Mouse (Mus musculus) embryonic facial prominence, embryonic 13.5 days (tissue): ENCODE measurements at regions not wholly inside any gene's neighbourhood (a gene's known extent, or its start where the extent isn't known, plus 50 kb on each side); places are given as distances from the start of the nearest gene placed in this dataset.

Source experiments
- ATAC-seq: fragments of 200-750 bp; cut with Nextera tagmentation; 2 replicates; pipeline ENCODE4 v1.8.0; 2017; ENCODE audit warnings: low read depth; ENCODE audit not compliant: insufficient number of reproducible peaks, insufficient read depth, low FRiP score, low TSS enrichment
- H3K27ac ChIP-seq: fragments of 300-500 bp; sonication (generic); 2 replicates; pipeline ENCODE4 v1.5.1; 2015; ENCODE audit warnings: moderate library complexity, mild to moderate bottlenecking, inconsistent platforms
- H3K27me3 ChIP-seq: fragments of 300-500 bp; sonication (generic); 2 replicates; pipeline ENCODE4 v1.6.1; 2015; ENCODE audit warnings: mild to moderate bottlenecking, inconsistent platforms
- H3K36me3 ChIP-seq: fragments of 300-500 bp; sonication (generic); 2 replicates; pipeline ENCODE4 v1.6.1; 2015; ENCODE audit warnings: mild to moderate bottlenecking, inconsistent platforms
- H3K4me1 ChIP-seq: fragments of 300-500 bp; sonication (generic); 2 replicates; pipeline ENCODE4 v1.6.1; 2015; ENCODE audit warnings: inconsistent platforms
- H3K4me2 ChIP-seq: fragments of 300-500 bp; sonication (generic); 2 replicates; pipeline ENCODE4 v1.6.1; 2015; ENCODE audit warnings: moderate library complexity, mild to moderate bottlenecking, inconsistent platforms
- H3K4me3 ChIP-seq: fragments of 300-500 bp; sonication (generic); 2 replicates; pipeline ENCODE4 v1.5.1; 2015; ENCODE audit warnings: mild to moderate bottlenecking, inconsistent platforms
- H3K9ac ChIP-seq: fragments of 300-500 bp; sonication (generic); 2 replicates; pipeline ENCODE4 v1.6.1; 2015; ENCODE audit warnings: mild to moderate bottlenecking, inconsistent platforms
- H3K9me3 ChIP-seq: fragments of 300-500 bp; sonication (generic); 2 replicates; pipeline ENCODE4 v1.6.1; 2016; ENCODE audit warnings: inconsistent platforms
- WGBS: fragments of 180-500 bp; shearing (Covaris S2); methylation state at CpG from one replicate; pipeline ENCODE4 v1.1.7; 2015; ENCODE audit warnings: mixed read lengths; 5-methylcytosine and 5-hydroxymethylcytosine counted together

DNA sequence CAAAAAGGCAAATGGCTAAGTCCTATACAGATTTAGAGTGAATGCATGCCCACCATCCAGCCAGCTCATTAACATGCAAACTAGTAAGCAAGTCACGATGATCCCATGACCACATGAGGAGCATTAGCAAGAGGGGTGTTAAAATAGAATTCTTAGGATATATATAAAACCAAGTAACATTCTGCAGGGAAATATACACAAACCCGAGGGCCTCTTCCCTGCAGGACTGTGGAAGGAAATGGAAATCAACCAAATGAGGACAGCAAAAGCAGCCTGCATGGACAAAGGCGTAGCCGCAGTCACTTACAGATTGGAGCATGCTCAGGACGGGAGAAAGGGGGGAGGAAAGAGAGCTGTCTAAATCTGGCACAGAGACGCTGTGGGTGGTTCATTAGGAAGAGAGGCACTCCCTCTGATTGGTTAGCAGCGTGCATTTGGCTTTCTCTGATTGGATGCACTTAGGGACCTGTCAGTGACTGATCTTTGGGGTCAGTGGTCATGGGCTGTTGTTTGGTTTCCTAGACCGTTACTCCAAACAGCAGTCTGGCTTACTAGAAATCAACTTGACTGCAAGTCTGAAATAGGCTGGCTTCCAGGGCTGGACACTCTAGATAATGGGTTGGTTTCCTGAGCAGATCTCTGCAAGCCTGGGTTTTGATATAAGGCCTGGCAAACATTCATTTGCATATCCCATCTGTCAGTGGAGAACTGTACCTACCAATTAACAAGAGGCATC is 200.9 kb upstream of the Gadl1 start:
- 47% methylated on average over 8 of the region's 8 CpGs for WGBS
- ATAC-seq: no peak

DNA sequence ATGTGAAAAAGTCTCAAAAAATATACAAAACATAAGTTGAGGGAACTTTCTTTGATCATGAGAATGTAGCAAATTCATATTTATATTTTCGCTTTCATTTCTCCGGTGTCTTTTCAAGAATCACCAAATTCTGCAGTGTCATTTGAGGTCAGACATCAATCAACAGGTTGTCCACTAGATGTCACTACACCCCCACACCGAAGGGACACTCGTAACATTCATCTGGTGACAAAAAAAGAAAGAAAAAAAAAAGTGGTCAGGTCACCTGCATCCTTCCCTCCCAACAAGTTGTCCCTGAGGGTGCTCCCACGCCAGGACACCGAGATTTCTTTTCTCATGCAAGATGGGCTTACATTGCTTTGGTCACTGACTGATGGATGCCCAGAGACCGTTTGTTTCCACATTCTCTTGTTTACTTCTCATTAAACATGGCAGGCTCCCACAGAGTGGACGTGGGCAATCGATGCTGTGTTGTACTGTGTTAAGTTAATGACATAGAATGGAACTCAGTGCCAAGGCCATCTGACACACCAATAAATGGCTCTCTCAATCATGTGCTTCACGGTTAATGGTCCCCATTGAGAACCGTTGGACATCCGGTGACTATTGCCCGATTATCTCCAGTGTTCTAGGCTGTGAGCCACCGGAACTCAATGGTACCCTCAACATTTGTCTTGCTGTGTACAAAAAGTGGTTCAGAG is 199.1 kb upstream of the Gadl1 start:
- H3K27ac ChIP-seq: no peak overlapping the region
- H3K9ac ChIP-seq: no peak overlapping the region
- WGBS: 79% methylated on average over 14 of the region's 14 CpGs
- no peaks in the 10 kb centered on the region for H3K4me1 ChIP-seq
- no peaks in the 10 kb centered on the region for H3K9me3 ChIP-seq
- H3K27me3 ChIP-seq: no peaks in the 10 kb centered on the region
- no peak for ATAC-seq
- no peaks in the 10 kb centered on the region for H3K36me3 ChIP-seq
- H3K4me2 ChIP-seq: no peak overlapping the region
- no peak overlapping the region for H3K4me3 ChIP-seq

More for the DNA sequence above, 200.9 kb upstream of the Gadl1 start:
- H3K4me1 ChIP-seq: no peaks in the 10 kb centered on the region
- no peak overlapping the region for H3K27ac ChIP-seq
- H3K9me3 ChIP-seq: no peaks in the 10 kb centered on the region
- H3K4me2 ChIP-seq: no peak overlapping the region
- no peak overlapping the region for H3K4me3 ChIP-seq
- no peaks in the 10 kb centered on the region for H3K36me3 ChIP-seq
- no peaks in the 10 kb centered on the region for H3K27me3 ChIP-seq
- no peak overlapping the region for H3K9ac ChIP-seq

DNA sequence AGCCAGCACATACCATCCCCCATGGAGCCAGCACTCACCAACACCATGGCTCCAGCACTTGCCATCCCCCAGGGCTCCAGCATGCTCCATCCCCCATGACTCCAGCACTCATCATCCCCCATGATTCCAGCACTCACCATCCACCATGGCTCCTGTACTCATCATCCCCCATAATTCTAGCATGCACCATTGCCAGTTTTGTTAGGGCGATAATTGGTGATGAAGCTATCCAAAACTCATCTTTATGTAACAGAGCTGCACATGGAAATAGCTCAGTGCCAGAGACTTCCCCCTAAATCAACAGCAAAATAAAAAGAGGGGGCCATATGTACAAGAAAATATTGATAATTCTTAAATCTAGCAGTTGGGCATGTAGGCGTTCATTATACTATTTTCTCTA is 188.9 kb upstream of the Gadl1 start:
- Histone ChIP-seq H3K4me2 (no peak overlapping the region), H3K9ac (no peak overlapping the region), H3K27me3 (no peaks in the 10 kb centered on the region), H3K9me3 (peaks cover 4% of the 10 kb centered on the region; the same call in 1 of the 2 replicates), H3K4me1 (no peaks in the 10 kb centered on the region), H3K36me3 (no peaks in the 10 kb centered on the region), H3K4me3 (no peak overlapping the region), H3K27ac (no peak overlapping the region)
- no peak for ATAC-seq
- 91% methylated on average over 2 of the region's 2 CpGs for WGBS

DNA sequence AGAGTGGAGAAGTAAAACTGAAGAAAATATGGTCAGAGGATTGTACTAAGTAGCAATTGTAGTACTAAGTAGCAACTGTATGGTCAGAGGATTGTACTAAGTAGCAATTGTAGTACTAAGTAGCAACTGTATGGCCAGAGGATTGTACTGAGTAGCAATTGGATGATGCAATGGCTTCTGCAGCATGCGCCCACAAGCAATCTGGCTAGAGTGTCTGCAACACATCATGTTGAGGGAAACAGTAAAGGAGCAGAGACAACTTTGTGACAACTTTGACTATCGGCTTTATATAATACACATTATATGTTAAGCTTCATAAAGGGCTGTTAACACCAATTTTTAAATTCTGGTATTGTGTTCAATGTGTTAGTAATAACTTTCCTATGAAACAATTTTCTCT is 188.4 kb upstream of the Gadl1 start:
- Histone ChIP-seq H3K4me1 (no peaks in the 10 kb centered on the region), H3K27ac (no peak overlapping the region), H3K9ac (no peak overlapping the region), H3K4me2 (no peak overlapping the region), H3K27me3 (no peaks in the 10 kb centered on the region), H3K9me3 (peaks cover 6% of the 10 kb centered on the region; the same call in 1 of the 2 replicates), H3K4me3 (no peak overlapping the region), H3K36me3 (no peaks in the 10 kb centered on the region)
- WGBS: 93% methylated on average over 2 of the region's 2 CpGs
- ATAC-seq: no peak

DNA sequence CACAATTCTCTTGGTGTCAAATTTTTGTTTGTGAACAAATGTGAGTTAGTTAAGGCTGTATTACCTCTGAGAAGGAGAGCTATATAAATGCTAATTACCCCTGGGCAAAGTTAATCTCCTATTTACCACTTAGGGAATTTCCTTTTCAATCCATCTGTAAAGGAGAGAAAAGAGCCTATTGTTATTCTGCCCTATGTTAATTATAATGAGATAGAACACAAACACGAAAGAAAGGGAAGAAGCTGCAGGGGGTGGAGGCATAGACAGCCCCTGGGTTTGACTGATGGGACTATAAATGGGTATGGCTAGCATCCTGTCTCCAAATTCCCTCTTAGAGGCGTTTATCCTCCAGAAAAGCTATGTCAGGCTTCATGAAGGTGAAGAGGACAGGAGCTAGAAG is 185.2 kb upstream of the Gadl1 start:
- no peak overlapping the region for H3K4me3 ChIP-seq
- no peak for ATAC-seq
- H3K36me3 ChIP-seq: no peaks in the 10 kb centered on the region
- H3K4me1 ChIP-seq: peaks cover 8% of the 10 kb centered on the region
- 28% methylated on average over 2 of the region's 2 CpGs for WGBS
- H3K27ac ChIP-seq: no peak overlapping the region
- no peaks in the 10 kb centered on the region for H3K27me3 ChIP-seq
- no peak overlapping the region for H3K9ac ChIP-seq
- peaks cover 6% of the 10 kb centered on the region; the same call in 1 of the 2 replicates for H3K9me3 ChIP-seq
- no peak overlapping the region for H3K4me2 ChIP-seq

DNA sequence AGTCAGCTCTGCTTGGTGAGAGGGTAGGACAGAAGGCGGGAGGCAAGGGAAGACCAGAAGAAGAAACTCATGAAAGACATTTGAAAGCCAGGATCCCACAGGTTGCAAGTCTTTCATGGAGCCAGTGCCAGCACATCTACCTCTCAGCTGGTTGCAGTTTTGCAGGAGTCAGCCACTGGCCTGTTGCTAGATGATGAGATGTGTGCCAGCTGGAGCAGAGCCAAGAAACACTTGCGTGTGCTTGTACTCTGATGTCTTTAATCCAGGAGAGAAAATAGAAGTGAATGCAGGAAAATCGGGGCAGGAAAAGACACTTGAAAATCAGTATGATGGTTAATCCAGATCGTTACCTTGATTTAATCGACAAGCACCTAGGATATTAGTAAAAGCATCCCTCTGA is 181.9 kb upstream of the Gadl1 start:
- H3K27ac ChIP-seq: no peak overlapping the region
- no peak overlapping the region for H3K4me2 ChIP-seq
- H3K9me3 ChIP-seq: peaks cover 6% of the 10 kb centered on the region; the same call in 1 of the 2 replicates
- H3K27me3 ChIP-seq: no peaks in the 10 kb centered on the region
- H3K9ac ChIP-seq: no peak overlapping the region
- peaks cover 16% of the 10 kb centered on the region for H3K4me1 ChIP-seq
- no peak for ATAC-seq
- 58% methylated on average over 5 of the region's 5 CpGs for WGBS
- H3K36me3 ChIP-seq: no peaks in the 10 kb centered on the region
- no peak overlapping the region for H3K4me3 ChIP-seq

DNA sequence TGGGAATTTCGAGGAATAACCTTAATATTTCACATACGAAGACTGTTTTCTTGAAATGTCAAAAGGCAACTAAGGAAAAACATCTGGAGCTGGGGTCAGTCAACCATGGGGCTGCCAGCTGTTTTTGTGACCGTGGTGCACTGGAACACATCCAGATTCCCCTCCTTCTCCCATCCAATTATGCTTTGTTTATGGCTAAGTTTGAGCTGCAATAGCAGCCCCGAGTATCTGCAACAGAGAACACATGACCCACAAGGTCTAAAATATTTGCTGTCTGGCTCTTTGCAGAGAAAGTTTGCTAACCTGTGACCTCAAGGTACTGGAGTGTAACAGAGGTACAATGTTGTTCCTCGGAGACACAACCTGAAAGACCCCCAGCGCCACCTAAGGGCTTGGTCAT is 177.7 kb upstream of the Gadl1 start:
- WGBS: 32% methylated on average over 6 of the region's 6 CpGs
- Histone ChIP-seq H3K4me2 (no peak overlapping the region), H3K27me3 (no peaks in the 10 kb centered on the region), H3K4me1 (peaks cover 16% of the 10 kb centered on the region), H3K9ac (no peak overlapping the region), H3K9me3 (no peaks in the 10 kb centered on the region), H3K27ac (no peak overlapping the region), H3K36me3 (no peaks in the 10 kb centered on the region), H3K4me3 (no peak overlapping the region)
- ATAC-seq: no peak

DNA sequence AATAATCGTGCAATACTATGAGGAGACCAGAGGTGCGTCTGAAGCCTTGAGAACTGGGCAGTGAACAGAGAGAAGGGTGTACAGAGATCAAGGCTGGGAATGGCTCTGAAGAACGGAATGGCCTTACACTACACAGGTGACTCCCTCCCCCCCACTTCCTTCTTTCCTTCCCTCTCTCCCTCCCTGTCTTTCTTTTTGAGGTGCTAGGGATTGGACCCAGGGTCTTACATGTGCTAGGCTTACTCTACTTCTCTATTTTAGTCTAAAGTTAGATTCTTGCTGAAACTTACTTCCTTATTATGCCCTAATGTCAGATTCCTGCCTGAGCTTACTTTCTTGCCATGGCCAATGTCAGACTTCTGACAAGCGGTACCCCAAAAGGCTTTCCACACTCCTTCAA is 176.2 kb upstream of the Gadl1 start:
- WGBS: 96% methylated on average over 4 of the region's 4 CpGs

DNA sequence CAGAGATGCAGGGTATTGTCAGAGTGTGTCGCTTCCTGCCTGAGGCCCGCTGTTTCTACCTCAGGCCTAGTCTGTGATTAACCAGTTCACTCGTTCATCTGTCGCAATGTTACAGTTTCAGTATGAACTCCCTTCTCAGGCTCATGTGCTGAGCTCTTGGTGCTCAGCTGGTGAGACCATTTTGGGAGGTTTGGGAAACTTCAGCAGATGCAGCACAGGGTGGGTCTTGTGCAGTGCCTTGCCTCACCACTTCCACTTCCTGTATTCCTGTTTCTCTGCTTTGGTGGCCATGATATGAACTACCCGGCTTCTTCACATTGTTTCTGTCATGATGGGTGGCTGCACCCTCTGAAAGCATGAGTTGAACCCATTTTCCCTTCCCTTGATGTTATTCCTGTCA is 169.3 kb upstream of the Gadl1 start:
- no peak for ATAC-seq
- Histone ChIP-seq H3K9ac (no peak overlapping the region), H3K27ac (no peak overlapping the region), H3K36me3 (no peaks in the 10 kb centered on the region), H3K4me2 (no peak overlapping the region), H3K4me1 (no peaks in the 10 kb centered on the region), H3K4me3 (no peak overlapping the region), H3K27me3 (no peaks in the 10 kb centered on the region), H3K9me3 (no peaks in the 10 kb centered on the region)
- WGBS: 80% methylated on average over 5 of the region's 5 CpGs

More for the DNA sequence above, 176.2 kb upstream of the Gadl1 start:
- Histone ChIP-seq H3K4me2 (no peak overlapping the region), H3K4me3 (no peak overlapping the region), H3K36me3 (no peaks in the 10 kb centered on the region), H3K9ac (no peak overlapping the region), H3K27ac (no peak overlapping the region), H3K27me3 (no peaks in the 10 kb centered on the region), H3K9me3 (no peaks in the 10 kb centered on the region), H3K4me1 (peaks cover 9% of the 10 kb centered on the region)
- no peak for ATAC-seq

DNA sequence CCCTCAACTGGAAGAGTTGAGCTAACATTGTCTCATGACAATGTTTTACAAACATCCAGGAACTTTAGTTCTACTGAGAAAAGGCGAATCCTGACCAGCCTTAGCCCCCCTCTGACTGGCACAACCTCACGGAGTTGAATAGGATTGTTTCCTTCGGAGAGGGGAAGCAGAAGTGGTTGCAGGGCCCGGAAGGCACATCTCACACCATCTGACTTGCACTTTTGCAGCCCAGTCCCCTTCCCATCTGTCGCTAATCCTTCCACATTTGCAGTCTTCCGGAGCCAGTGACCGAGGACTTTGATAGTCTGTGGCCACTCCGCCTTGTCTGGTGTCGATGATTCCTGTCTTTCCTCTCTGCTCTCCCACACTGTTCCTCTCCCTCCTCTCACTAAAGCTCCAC is 162.8 kb upstream of the Gadl1 start:
- WGBS: 82% methylated on average over 9 of the region's 9 CpGs
- no peak for ATAC-seq
- H3K27ac ChIP-seq: no peak overlapping the region

DNA sequence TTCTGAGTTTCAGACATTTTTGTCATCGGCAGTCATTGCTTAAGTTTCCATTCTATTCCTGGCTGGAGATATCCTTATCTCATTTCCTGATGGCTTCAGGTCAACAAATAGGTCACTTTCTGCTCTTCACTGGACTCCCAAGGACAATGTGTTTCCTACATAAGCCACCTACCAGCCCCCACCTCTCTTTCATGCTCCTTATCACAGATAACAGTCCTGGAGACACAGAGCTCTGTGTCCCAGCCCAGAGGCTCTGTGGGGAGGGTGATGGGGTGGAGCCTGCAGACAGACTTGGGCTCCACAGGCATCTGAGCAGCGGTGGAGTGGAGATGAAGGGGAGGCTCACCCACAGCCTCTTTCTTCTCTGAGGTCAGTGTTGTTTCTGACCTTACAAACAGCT is 148.8 kb upstream of the Gadl1 start:
- H3K9me3 ChIP-seq: no peaks in the 10 kb centered on the region
- ATAC-seq: no peak
- no peak overlapping the region for H3K9ac ChIP-seq
- no peaks in the 10 kb centered on the region for H3K27me3 ChIP-seq
- no peaks in the 10 kb centered on the region for H3K36me3 ChIP-seq
- peaks cover 2% of the 10 kb centered on the region; the same call in 1 of the 2 replicates for H3K4me1 ChIP-seq
- no peak overlapping the region for H3K4me2 ChIP-seq
- WGBS: 30% methylated on average over 2 of the region's 2 CpGs
- H3K4me3 ChIP-seq: no peak overlapping the region
- H3K27ac ChIP-seq: no peak overlapping the region

More for the DNA sequence above, 162.8 kb upstream of the Gadl1 start:
- H3K4me2 ChIP-seq: no peak overlapping the region
- no peaks in the 10 kb centered on the region for H3K36me3 ChIP-seq
- no peak overlapping the region for H3K9ac ChIP-seq
- no peak overlapping the region for H3K4me3 ChIP-seq
- H3K27me3 ChIP-seq: no peaks in the 10 kb centered on the region
- no peaks in the 10 kb centered on the region for H3K4me1 ChIP-seq
- no peaks in the 10 kb centered on the region for H3K9me3 ChIP-seq

DNA sequence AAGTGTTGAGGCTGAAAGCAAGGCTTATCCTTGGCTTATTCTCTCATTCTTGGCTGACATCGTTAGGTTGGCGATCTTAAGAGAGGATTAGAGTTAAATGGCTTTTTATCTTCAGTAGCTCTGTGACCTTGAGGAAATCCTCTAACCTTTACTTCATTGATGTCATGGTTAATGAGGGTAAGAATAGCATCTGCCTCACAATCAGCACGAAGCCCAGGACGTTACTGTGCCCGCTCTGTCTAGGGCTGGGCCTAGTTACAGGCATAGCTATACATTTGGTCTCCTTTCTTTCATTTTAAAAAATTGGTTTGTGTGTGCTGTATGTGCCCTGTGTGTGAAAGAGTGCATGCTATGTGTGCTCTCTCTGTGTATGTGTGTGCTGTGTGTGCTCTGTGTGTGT is 145.1 kb upstream of the Gadl1 start:
- 60% methylated on average over 5 of the region's 5 CpGs for WGBS
- Histone ChIP-seq H3K9me3 (no peaks in the 10 kb centered on the region), H3K27me3 (no peaks in the 10 kb centered on the region), H3K4me3 (no peak overlapping the region), H3K27ac (no peak overlapping the region), H3K9ac (no peak overlapping the region), H3K4me2 (no peak overlapping the region), H3K4me1 (peaks cover 2% of the 10 kb centered on the region; the same call in 1 of the 2 replicates), H3K36me3 (no peaks in the 10 kb centered on the region)
- ATAC-seq: no peak
